Mouse (Mus musculus) myocyte (in vitro differentiated cells): Measurements from ENCODE around the gene Dolk. TPM values are rescaled to one million over a fixed set of nuclear protein-coding genes. Genes with fewer than 3 reads are reported as not detected.

ENCODE experiments used
- H3K27me3 ChIP-seq: one replicate; pipeline ENCODE4 v1.6.1; 2011; ENCODE audit not compliant: control insufficient read depth, insufficient read depth, insufficient read length
- H3K36me3 ChIP-seq: one replicate; pipeline ENCODE4 v1.6.1; 2011; ENCODE audit not compliant: control insufficient read depth, insufficient read depth
- H3K4me2 ChIP-seq: one replicate; pipeline ENCODE4 v1.6.1; 2011; ENCODE audit warnings: low read depth, control low read depth
- H3K4me3 ChIP-seq: one replicate; pipeline ENCODE4 v1.5.1; 2011; ENCODE audit warnings: mild to moderate bottlenecking, control low read depth, moderate library complexity
- H3K79me2 ChIP-seq: one replicate; pipeline ENCODE4 v1.6.1; 2011; ENCODE audit not compliant: control insufficient read depth, insufficient read depth
- H3ac ChIP-seq: one replicate; pipeline ENCODE4 v1.6.1; 2011; ENCODE audit not compliant: control insufficient read depth, insufficient read length
- CEBPB ChIP-seq: IDR thresholded peaks from 2 replicates; pipeline ENCODE4 v1.6.1; 2011; ENCODE audit warnings: mild to moderate bottlenecking, moderate library complexity; ENCODE audit not compliant: poor library complexity, insufficient read depth, severe bottlenecking
- E2F4 ChIP-seq: IDR thresholded peaks from one replicate; pipeline ENCODE4 v1.6.1; 2011; ENCODE audit warnings: mild to moderate bottlenecking, control low read depth, moderate library complexity; ENCODE audit not compliant: insufficient read depth
- MAX ChIP-seq: IDR thresholded peaks from one replicate; pipeline ENCODE4 v1.6.1; 2011; ENCODE audit warnings: low read depth, mild to moderate bottlenecking, control low read depth
- MYOD1 ChIP-seq, 3 experiments: IDR thresholded peaks; one replicate each; pipeline ENCODE4 v1.6.1; 2011; ENCODE audit warnings: control low read depth in 2 of 3, low read depth in 2 of 3, mild to moderate bottlenecking in 2 of 3, moderate library complexity in 1 of 3; ENCODE audit not compliant: insufficient read length in 2 of 3, control insufficient read depth in 1 of 3
- MYOG ChIP-seq, 3 experiments: IDR thresholded peaks; one replicate each; pipeline ENCODE4 v1.6.1; 2011; ENCODE audit warnings: control low read depth in 2 of 3, low read depth in 2 of 3, mild to moderate bottlenecking in 2 of 3; ENCODE audit not compliant: insufficient read length in 2 of 3, control insufficient read depth in 1 of 3, insufficient read depth in 1 of 3
- POLR2A ChIP-seq: IDR thresholded peaks from one replicate; pipeline ENCODE4 v1.6.1; 2011; ENCODE audit warnings: low read depth, mild to moderate bottlenecking, control low read depth, moderate library complexity; ENCODE audit not compliant: insufficient read length
- POLR2AphosphoS2 ChIP-seq: IDR thresholded peaks from one replicate; pipeline ENCODE4 v1.6.1; 2011; ENCODE audit warnings: low read depth, control low read depth; ENCODE audit not compliant: insufficient read length
- REST ChIP-seq: IDR thresholded peaks from one replicate; pipeline ENCODE4 v1.6.1; 2011; ENCODE audit warnings: mild to moderate bottlenecking, control low read depth, moderate library complexity; ENCODE audit not compliant: insufficient read depth, insufficient read length
- SRF ChIP-seq: IDR thresholded peaks from one replicate; pipeline ENCODE4 v1.6.1; 2011; ENCODE audit warnings: low read depth; ENCODE audit not compliant: control insufficient read depth, insufficient read length
- TCF12 ChIP-seq: IDR thresholded peaks from one replicate; pipeline ENCODE4 v1.6.1; 2011; ENCODE audit warnings: mild to moderate bottlenecking, control low read depth; ENCODE audit not compliant: poor library complexity, insufficient read depth, severe bottlenecking
- TCF3 ChIP-seq: IDR thresholded peaks from one replicate; pipeline ENCODE4 v1.6.1; 2011; ENCODE audit warnings: low read depth, control low read depth; ENCODE audit not compliant: insufficient read length
- USF1 ChIP-seq: IDR thresholded peaks from one replicate; pipeline ENCODE4 v1.6.1; 2011; ENCODE audit warnings: low read depth, mild to moderate bottlenecking, control low read depth, moderate library complexity
- polyA plus RNA-seq: library from polyadenylated mRNA; unstranded; fragments of >200 nt; fragmentation: generic; extraction: Trizol; gene quantifications from one replicate; pipeline ENCODE4 v1.2.1, GENCODE M21; 2012; ENCODE audit warnings: missing spikeins

The Dolk gene
- polyA plus RNA-seq, 1 experiment: 28.3 TPM

- Histone ChIP-seq H3K27me3 (no peaks in the 10 kb centered on the region), H3K36me3 (no peaks in the 10 kb centered on the region), H3K4me2 (peak overlapping the region; percentile 83), H3K79me2 (peaks cover 60% of the 10 kb centered on the region), H3K4me3 (peak overlapping the region; percentile 80), H3ac (peak overlapping the region; percentile 65)
- TF ChIP-seq MAX (no peak), POLR2AphosphoS2 (peak; percentile 16)
Measured at GRCm38 (mm10) chr2:30285416-30286181, 535 bp downstream of the Dolk start.

GRCm38 (mm10) chr2:30285004-30285403 lies 1.1 kb downstream of the Dolk start:
- peak overlapping the region; percentile 65 for H3ac ChIP-seq
- TF ChIP-seq CEBPB: no peak
- TF ChIP-seq USF1: no peak
- TF ChIP-seq REST: no peak
- TF ChIP-seq MYOG (IDR thresholded peaks at IDR 0.05; ENCODE audit: control insufficient read depth in 1 of 3, insufficient read depth in 1 of 3, insufficient read length in 2 of 3, low read depth in 2 of 3): no peak
- TF ChIP-seq MAX: no peak
- no peak for TF ChIP-seq E2F4
- no peak for TF ChIP-seq MYOD1 (IDR thresholded peaks at IDR 0.05; ENCODE audit: control insufficient read depth in 1 of 3, insufficient read length in 2 of 3, low read depth in 2 of 3)
- no peak for TF ChIP-seq POLR2AphosphoS2
- no peak for TF ChIP-seq SRF
- no peak for TF ChIP-seq POLR2A
- no peak for TF ChIP-seq TCF3
- TF ChIP-seq TCF12: no peak
- H3K36me3 ChIP-seq: no peaks in the 10 kb centered on the region
- no peaks in the 10 kb centered on the region for H3K27me3 ChIP-seq
- peak overlapping the region; percentile 83 for H3K4me2 ChIP-seq
- H3K4me3 ChIP-seq: peak overlapping the region; percentile 80
- peaks cover 55% of the 10 kb centered on the region for H3K79me2 ChIP-seq

- H3K4me3 ChIP-seq: no peak overlapping the region
- TF ChIP-seq REST (no peak), POLR2AphosphoS2 (peak; percentile 15)
- no peaks in the 10 kb centered on the region for H3K36me3 ChIP-seq
- H3K79me2 ChIP-seq: peaks cover 36% of the 10 kb centered on the region
- H3K27me3 ChIP-seq: no peaks in the 10 kb centered on the region
- no peak overlapping the region for H3ac ChIP-seq
- H3K4me2 ChIP-seq: no peak overlapping the region
Measured at GRCm38 (mm10) chr2:30283193-30283592, 2.9 kb downstream of the Dolk start.

GRCm38 (mm10) chr2:30281651-30282050 lies 4.5 kb downstream of the Dolk start:
- no peaks in the 10 kb centered on the region for H3K27me3 ChIP-seq
- no peak for TF ChIP-seq MYOD1 (IDR thresholded peaks at IDR 0.05; ENCODE audit: control insufficient read depth in 1 of 3, insufficient read length in 2 of 3, low read depth in 2 of 3)
- peak; percentile 30 for TF ChIP-seq POLR2AphosphoS2
- H3K79me2 ChIP-seq: peaks cover 21% of the 10 kb centered on the region
- no peak overlapping the region for H3K4me3 ChIP-seq
- H3ac ChIP-seq: no peak overlapping the region
- no peaks in the 10 kb centered on the region for H3K36me3 ChIP-seq
- no peak overlapping the region for H3K4me2 ChIP-seq

GRCm38 (mm10) chr2:30280743-30281142 lies 5.4 kb downstream of the Dolk start, which contains the start of gene Gm28038:
Gene Gm28038, plus strand, starts transcription at chr2:30281043.
- Histone ChIP-seq H3K79me2 (peaks cover 16% of the 10 kb centered on the region), H3K4me3 (no peak within 1 kb of the TSS), H3K27me3 (no peaks in the 10 kb centered on the region), H3ac (no peak within 1 kb of the TSS), H3K4me2 (no peak within 1 kb of the TSS), H3K36me3 (no peaks in the 10 kb centered on the region)
- TF ChIP-seq REST (no peak), POLR2A (no peak), POLR2AphosphoS2 (peak; percentile 25), MYOG (IDR thresholded peaks at IDR 0.05; ENCODE audit: control insufficient read depth in 1 of 3, insufficient read depth in 1 of 3, insufficient read length in 2 of 3, low read depth in 2 of 3) (no peak), CEBPB (no peak), SRF (no peak)

- Histone ChIP-seq H3K79me2 (no peaks in the 10 kb centered on the region), H3K27me3 (no peaks in the 10 kb centered on the region), H3K4me3 (no peak overlapping the region), H3K4me2 (peak overlapping the region; percentile 56), H3K36me3 (peaks cover under 1% of the 10 kb centered on the region), H3ac (no peak overlapping the region)
- no peak for TF ChIP-seq TCF3
- TF ChIP-seq SRF: no peak
- no peak for TF ChIP-seq POLR2A
- no peak for TF ChIP-seq MYOG (IDR thresholded peaks at IDR 0.05; ENCODE audit: control insufficient read depth in 1 of 3, insufficient read depth in 1 of 3, insufficient read length in 2 of 3, low read depth in 2 of 3)
- TF ChIP-seq TCF12: no peak
- no peak for TF ChIP-seq MYOD1 (IDR thresholded peaks at IDR 0.05; ENCODE audit: control insufficient read depth in 1 of 3, insufficient read length in 2 of 3, low read depth in 2 of 3)
- TF ChIP-seq E2F4: no peak
- TF ChIP-seq REST: no peak
Measured at GRCm38 (mm10) chr2:30270134-30270533, 16.0 kb downstream of the Dolk start.
